Mouse (Mus musculus) large intestine, adult 2 months (tissue): ENCODE results near the gene Zfp683. TPM values are rescaled to one million over a fixed set of nuclear protein-coding genes. Genes with fewer than 3 reads are reported as not detected.

ENCODE experiments used
- DNase-seq: peaks from one replicate; pipeline ENCODE4 v3.0.0-alpha.2; 2012; ENCODE audit warnings: low read depth, low spot score
- WGBS: fragments of 180-500 bp; shearing (Covaris S2); methylation state at CpG from one replicate; pipeline ENCODE4 v1.1.7; 2018; 5-methylcytosine and 5-hydroxymethylcytosine counted together
- polyA plus RNA-seq: library from polyadenylated mRNA; depleted of rRNA; stranded (reverse); fragments of >200 nt; gene quantifications from 2 replicates; pipeline ENCODE4 v1.2.3, GENCODE M21; 2012; rRNA removed

The Zfp683 gene
- 0.24 and 0.45 TPM in 2 replicates for polyA plus RNA-seq

GRCm38 (mm10) chr4:134053538-134053937 is at the start of gene Zfp683:
Gene Zfp683, plus strand, starts transcription at chr4:134053838.
- no peak for DNase-seq
- 78% methylated on average over 3 of the region's 3 CpGs for WGBS

GRCm38 (mm10) chr4:134005581-134006358 is 47.9 kb upstream of the Zfp683 start:
- no peak for DNase-seq
- 75% methylated on average over 12 of the region's 12 CpGs for WGBS

GRCm38 (mm10) chr4:134006845-134007244 is 46.8 kb upstream of the Zfp683 start:
- DNase-seq: no peak
- 74% methylated on average over 3 of the region's 3 CpGs for WGBS

- WGBS: 21% methylated on average over 6 of the region's 6 CpGs
These were observed 43.9 kb upstream of the Zfp683 start for GRCm38 (mm10) chr4:134009709-134010108.

GRCm38 (mm10) chr4:134011450-134012414 is 41.9 kb upstream of the Zfp683 start:
- no peak for DNase-seq
- 19% methylated on average over 16 of the region's 16 CpGs for WGBS

More at GRCm38 (mm10) chr4:134009709-134010108, 43.9 kb upstream of the Zfp683 start:
- DNase-seq: no peak

- 47% methylated on average over 12 of the region's 12 CpGs for WGBS
- DNase-seq: no peak
These were observed 40.6 kb upstream of the Zfp683 start for GRCm38 (mm10) chr4:134012858-134013528.

GRCm38 (mm10) chr4:134016208-134016607 is 37.4 kb upstream of the Zfp683 start:
- no peak for DNase-seq
- 13% methylated on average over 7 of the region's 7 CpGs for WGBS

- 10% methylated on average over 8 of the region's 8 CpGs for WGBS
- no peak for DNase-seq
These were observed 36.9 kb upstream of the Zfp683 start for GRCm38 (mm10) chr4:134016767-134017166.

- WGBS: 5% methylated on average over 21 of the region's 21 CpGs
- DNase-seq: no peak
These were observed 36.3 kb upstream of the Zfp683 start for GRCm38 (mm10) chr4:134017201-134017865.

- 2% methylated on average over 46 of the region's 46 CpGs for WGBS
- DNase-seq: no peak
These were observed 35.4 kb upstream of the Zfp683 start for GRCm38 (mm10) chr4:134018038-134018778.

- DNase-seq: no peak
- 2% methylated on average over 9 of the region's 9 CpGs for WGBS
These were observed 34.9 kb upstream of the Zfp683 start, which contains the start of gene Lin28a for GRCm38 (mm10) chr4:134018779-134019145. Gene Lin28a, minus strand, starts transcription at chr4:134018841.

GRCm38 (mm10) chr4:134019210-134019609 is 34.4 kb upstream of the Zfp683 start:
- no peak for DNase-seq
- 2% methylated on average over 9 of the region's 10 CpGs for WGBS

GRCm38 (mm10) chr4:134019641-134020351 is 33.8 kb upstream of the Zfp683 start:
- WGBS: 3% methylated on average over 16 of the region's 16 CpGs

GRCm38 (mm10) chr4:134020621-134021020 is 33.0 kb upstream of the Zfp683 start:
- 3% methylated on average over 11 of the region's 11 CpGs for WGBS
- DNase-seq: no peak

More at GRCm38 (mm10) chr4:134019641-134020351, 33.8 kb upstream of the Zfp683 start:
- no peak for DNase-seq

GRCm38 (mm10) chr4:134025802-134026201 is 27.8 kb upstream of the Zfp683 start:
- DNase-seq: no peak
- WGBS: 65% methylated on average over 9 of the region's 9 CpGs

- DNase-seq: peak; percentile 48
- 5% methylated on average over 16 of the region's 16 CpGs for WGBS
These were observed 17.7 kb upstream of the Zfp683 start for GRCm38 (mm10) chr4:134035953-134036352.

- DNase-seq: no peak
- WGBS: 41% methylated on average over 9 of the region's 9 CpGs
These were observed 12.1 kb upstream of the Zfp683 start for GRCm38 (mm10) chr4:134041317-134042123.
